Mouse (Mus musculus) ES-Bruce4 (cell line): Measurements from ENCODE around the gene Dlx3. TPM values are rescaled to one million over a fixed set of nuclear protein-coding genes. Genes with fewer than 3 reads are reported as not detected.

Experiments
- H3K27ac ChIP-seq: 2 replicates; pipeline ENCODE4 v1.5.1; 2012; ENCODE audit warnings: low read length, inconsistent platforms; ENCODE audit not compliant: insufficient read depth
- H3K27me3 ChIP-seq: 2 replicates; pipeline ENCODE4 v1.6.1; 2012; ENCODE audit warnings: mild to moderate bottlenecking, low read length, inconsistent platforms; ENCODE audit not compliant: control insufficient read depth, poor library complexity, insufficient read depth, severe bottlenecking
- H3K36me3 ChIP-seq: 2 replicates; pipeline ENCODE4 v1.6.1; 2012; ENCODE audit warnings: inconsistent platforms, mild to moderate bottlenecking, low read length, moderate library complexity; ENCODE audit not compliant: control insufficient read depth, poor library complexity, insufficient read depth, severe bottlenecking
- H3K4me1 ChIP-seq: one replicate; pipeline ENCODE4 v1.8.1; 2011; ENCODE audit warnings: low read length; ENCODE audit not compliant: control insufficient read depth, insufficient read depth
- H3K4me3 ChIP-seq: 2 replicates; pipeline ENCODE4 v1.5.1; 2011; ENCODE audit warnings: low read depth, mild to moderate bottlenecking, low read length
- H3K9ac ChIP-seq: 2 replicates; pipeline ENCODE4 v1.6.1; 2012; ENCODE audit warnings: low read depth, mild to moderate bottlenecking, inconsistent platforms; ENCODE audit not compliant: poor library complexity, severe bottlenecking
- H3K9me3 ChIP-seq: replicated peaks from 2 replicates; pipeline ENCODE4 v1.6.1; 2012; ENCODE audit warnings: mild to moderate bottlenecking, low read length, inconsistent platforms; ENCODE audit not compliant: control insufficient read depth, poor library complexity, insufficient read depth, severe bottlenecking
- CTCF ChIP-seq: IDR thresholded peaks from one replicate; pipeline ENCODE4 v1.8.1; 2011; ENCODE audit warnings: low read depth, low read length
- EP300 ChIP-seq: IDR thresholded peaks from 2 replicates; pipeline ENCODE4 v1.6.1; 2011; ENCODE audit warnings: low read depth, low read length; ENCODE audit not compliant: insufficient read depth
- POLR2A ChIP-seq: IDR thresholded peaks from one replicate; pipeline ENCODE4 v1.8.1; 2011; ENCODE audit warnings: low read length; ENCODE audit not compliant: insufficient read depth
- polyA plus RNA-seq: library from polyadenylated mRNA; stranded (reverse); fragments of >200 nt; gene quantifications from 2 replicates; pipeline ENCODE4 v1.2.4, GENCODE M21; 2011; ENCODE audit warnings: low read depth; ENCODE audit not compliant: missing spikeins, insufficient read depth, insufficient read length

The Dlx3 gene
- polyA plus RNA-seq, 1 experiment: 11.3 TPM

GRCm38 (mm10) chr11:95145851-95146403 is 26.0 kb downstream of the Dlx3 start, which contains the start of gene Dlx4:
Dlx4 (minus strand) TSS chr11:95146263.
- no peak for TF ChIP-seq POLR2A
- no peak for TF ChIP-seq CTCF
- TF ChIP-seq EP300: no peak
- Histone ChIP-seq H3K9me3 (no peaks in the 10 kb centered on the region), H3K27me3 (peaks cover 37% of the 10 kb centered on the region), H3K9ac (peak within 1 kb of the TSS; percentile 69), H3K27ac (no peak within 1 kb of the TSS), H3K36me3 (no peaks in the 10 kb centered on the region), H3K4me3 (peak within 1 kb of the TSS; percentile 52), H3K4me1 (peaks cover 3% of the 10 kb centered on the region)

GRCm38 (mm10) chr11:95148754-95149153 is 28.8 kb downstream of the Dlx3 start:
- no peak overlapping the region for H3K27ac ChIP-seq
- H3K9ac ChIP-seq: no peak overlapping the region
- TF ChIP-seq EP300 (no peak), POLR2A (no peak), CTCF (no peak)
- H3K36me3 ChIP-seq: no peaks in the 10 kb centered on the region
- H3K27me3 ChIP-seq: peaks cover 20% of the 10 kb centered on the region
- no peaks in the 10 kb centered on the region for H3K4me1 ChIP-seq
- no peaks in the 10 kb centered on the region for H3K9me3 ChIP-seq
- H3K4me3 ChIP-seq: no peak overlapping the region

GRCm38 (mm10) chr11:95149462-95150268 is 29.7 kb downstream of the Dlx3 start:
- peaks cover 14% of the 10 kb centered on the region for H3K27me3 ChIP-seq
- H3K27ac ChIP-seq: no peak overlapping the region
- no peaks in the 10 kb centered on the region for H3K36me3 ChIP-seq
- no peak for TF ChIP-seq CTCF
- TF ChIP-seq POLR2A: no peak
- no peak for TF ChIP-seq EP300
- H3K4me1 ChIP-seq: no peaks in the 10 kb centered on the region
- H3K4me3 ChIP-seq: no peak overlapping the region
- no peak overlapping the region for H3K9ac ChIP-seq
- H3K9me3 ChIP-seq: no peaks in the 10 kb centered on the region

GRCm38 (mm10) chr11:95150269-95151049 is 30.5 kb downstream of the Dlx3 start:
- Histone ChIP-seq H3K27ac (no peak overlapping the region), H3K9me3 (no peaks in the 10 kb centered on the region), H3K4me3 (peak overlapping the region; percentile 11), H3K4me1 (no peaks in the 10 kb centered on the region), H3K9ac (0 out of 2 replicates have a peak overlapping the region, but pooled peaks have one; percentile 17), H3K27me3 (peaks cover 8% of the 10 kb centered on the region), H3K36me3 (no peaks in the 10 kb centered on the region)
- TF ChIP-seq POLR2A: no peak
- no peak for TF ChIP-seq EP300
- TF ChIP-seq CTCF: no peak

GRCm38 (mm10) chr11:95153116-95153515 is 33.2 kb downstream of the Dlx3 start:
- no peak overlapping the region for H3K9ac ChIP-seq
- no peak for TF ChIP-seq EP300
- TF ChIP-seq POLR2A: no peak
- no peak for TF ChIP-seq CTCF
- H3K27me3 ChIP-seq: peaks cover 4% of the 10 kb centered on the region
- no peak overlapping the region for H3K27ac ChIP-seq
- H3K9me3 ChIP-seq: no peaks in the 10 kb centered on the region
- no peaks in the 10 kb centered on the region for H3K4me1 ChIP-seq
- no peaks in the 10 kb centered on the region for H3K36me3 ChIP-seq
- H3K4me3 ChIP-seq: no peak overlapping the region
